7 mouse cellular contexts compared by ENCODE assay signal in genomic region chr9:83447771-83448170, GRCm38 (mm10). TPM values are rescaled to one million over a fixed set of nuclear protein-coding genes. Genes with fewer than 3 reads are reported as not detected.
DNase-seq lines count a peak whose midpoint lies in the region; ATAC-seq and TF ChIP-seq lines count a peak whose summit lies in the region.

No protein-coding gene starts in this region.

- H3K9ac ChIP-seq in embryonic facial prominence, embryonic 15.5 days, result 0 out of 2 replicates have a peak overlapping the region, but pooled peaks have one; percentile 19
- H3K9ac ChIP-seq in heart, embryonic 12.5 days, result peak overlapping the region; percentile 60
- peak overlapping the region; percentile 47; the same call in 1 of the 2 replicates for H3K9ac ChIP-seq in kidney, embryonic 14.5 days (ENCODE audit: low read depth, low read length)
- H3K9ac ChIP-seq in liver, adult 2 months (ENCODE audit: low read depth, low read length), result peak overlapping the region; percentile 23
- H3K9ac ChIP-seq in midbrain, embryonic 16.5 days (ENCODE audit: low read depth, low read length), result peak overlapping the region; percentile 80

- H3K36me3 ChIP-seq in embryonic facial prominence, embryonic 15.5 days, result no peaks in the 10 kb centered on the region
- no peaks in the 10 kb centered on the region for H3K36me3 ChIP-seq in heart, embryonic 12.5 days
- H3K36me3 ChIP-seq in kidney, embryonic 14.5 days (ENCODE audit: control insufficient read depth, insufficient read depth, low read length), result no peaks in the 10 kb centered on the region
- H3K36me3 ChIP-seq in liver, adult 2 months (ENCODE audit: control insufficient read depth, insufficient read depth, low read length), result no peaks in the 10 kb centered on the region
- H3K36me3 ChIP-seq in midbrain, embryonic 16.5 days (ENCODE audit: control insufficient read depth, insufficient read depth, low read length), result no peaks in the 10 kb centered on the region

- WGBS in embryonic facial prominence, embryonic 15.5 days, result 1% methylated on average over 22 of the region's 22 CpGs
- under 1% methylated on average over 22 of the region's 22 CpGs for WGBS in heart, embryonic 12.5 days
- WGBS in kidney, embryonic 14.5 days, result 1% methylated on average over 22 of the region's 22 CpGs
- WGBS in liver, adult 2 months, result 7% methylated on average over 22 of the region's 22 CpGs
- under 1% methylated on average over 22 of the region's 22 CpGs for WGBS in midbrain, embryonic 16.5 days

- peak overlapping the region; percentile 46 for H3K4me3 ChIP-seq in embryonic facial prominence, embryonic 15.5 days (replicated peaks)
- peak overlapping the region; percentile 43 for H3K4me3 ChIP-seq in heart, embryonic 12.5 days
- peak overlapping the region; percentile 31 for H3K4me3 ChIP-seq in kidney, embryonic 14.5 days (ENCODE audit: low read length)
- peak overlapping the region; percentile 66 for H3K4me3 ChIP-seq in liver, adult 2 months (ENCODE audit: insufficient read depth, low read depth, low read length)
- peak overlapping the region; percentile 43 for H3K4me3 ChIP-seq in midbrain, embryonic 16.5 days (ENCODE audit: low read depth, low read length)

- TF ChIP-seq CTCF in liver, adult 2 months (IDR thresholded peaks at IDR 0.05; ENCODE audit: low read depth, low read length), result no peak

- peak overlapping the region; percentile 60 for H3K4me2 ChIP-seq in embryonic facial prominence, embryonic 15.5 days (replicated peaks)
- peak overlapping the region; percentile 64 for H3K4me2 ChIP-seq in heart, embryonic 12.5 days
- peak overlapping the region; percentile 38 for H3K4me2 ChIP-seq in kidney, embryonic 14.5 days (replicated peaks; ENCODE audit: low read depth, low read length)
- H3K4me2 ChIP-seq in midbrain, embryonic 16.5 days (ENCODE audit: low read length), result peak overlapping the region; percentile 78

- H3K9me3 ChIP-seq in embryonic facial prominence, embryonic 15.5 days (replicated peaks), result no peaks in the 10 kb centered on the region
- H3K9me3 ChIP-seq in heart, embryonic 12.5 days (replicated peaks), result no peaks in the 10 kb centered on the region
- no peaks in the 10 kb centered on the region for H3K9me3 ChIP-seq in kidney, embryonic 14.5 days (ENCODE audit: control insufficient read depth, low read length)
- no peaks in the 10 kb centered on the region for H3K9me3 ChIP-seq in midbrain, embryonic 16.5 days (replicated peaks; ENCODE audit: control insufficient read depth, low read length, poor library complexity, severe bottlenecking)

- peak; percentile 86 for DNase-seq in brain, adult 2 months (ENCODE audit: low read depth, low spot score)
- DNase-seq in liver, adult 2 months (ENCODE audit: extremely low read depth, low read depth, low spot score), result no peak
- peak; percentile 21 to 61 for DNase-seq in spleen, postnatal 10 days (ENCODE audit: low spot score in 2 of 2)

- no peaks in the 10 kb centered on the region for H3K27me3 ChIP-seq in embryonic facial prominence, embryonic 15.5 days
- no peaks in the 10 kb centered on the region for H3K27me3 ChIP-seq in heart, embryonic 12.5 days (replicated peaks)
- no peaks in the 10 kb centered on the region for H3K27me3 ChIP-seq in kidney, embryonic 14.5 days (ENCODE audit: control insufficient read depth, insufficient read depth, low read length)
- H3K27me3 ChIP-seq in liver, adult 2 months (ENCODE audit: control insufficient read depth, insufficient read depth, low read length), result no peaks in the 10 kb centered on the region
- no peaks in the 10 kb centered on the region for H3K27me3 ChIP-seq in midbrain, embryonic 16.5 days (ENCODE audit: control insufficient read depth, insufficient read depth, low read depth, low read length)

- TF ChIP-seq POLR2A in liver, adult 2 months (IDR thresholded peaks at IDR 0.05; ENCODE audit: extremely low read depth, insufficient read depth, low read length), result no peak

- no peaks in the 10 kb centered on the region for H3K79me2 ChIP-seq in liver, adult 2 months (ENCODE audit: control insufficient read depth, insufficient read depth, low read length)

- H3K27ac ChIP-seq in embryonic facial prominence, embryonic 15.5 days (replicated peaks), result no peak overlapping the region
- H3K27ac ChIP-seq in heart, embryonic 12.5 days (ENCODE audit: poor library complexity, severe bottlenecking), result peak overlapping the region; percentile 78
- H3K27ac ChIP-seq in kidney, embryonic 14.5 days (ENCODE audit: low read depth, low read length), result no peak overlapping the region
- no peak overlapping the region for H3K27ac ChIP-seq in liver, adult 2 months (replicated peaks; ENCODE audit: insufficient read depth, low read depth, low read length)
- H3K27ac ChIP-seq in midbrain, embryonic 16.5 days (ENCODE audit: low read length), result peak overlapping the region; percentile 82

- peak; percentile 41; the same call in 1 of the 2 replicates for ATAC-seq in embryonic facial prominence, embryonic 15.5 days (ENCODE audit: insufficient number of reproducible peaks, low FRiP score, low TSS enrichment, low read depth)
- ATAC-seq in heart, embryonic 12.5 days (ENCODE audit: insufficient number of reproducible peaks, low FRiP score), result peak; percentile 84
- peak; percentile 88 for ATAC-seq in kidney, embryonic 14.5 days (ENCODE audit: low FRiP score, low TSS enrichment)
- ATAC-seq in midbrain, embryonic 16.5 days, result peak; percentile 90

- 0 out of 2 replicates have a peak, but pooled peaks cover 6% of the 10 kb centered on the region for H3K4me1 ChIP-seq in embryonic facial prominence, embryonic 15.5 days
- 0 out of 2 replicates have a peak, but pooled peaks cover 4% of the 10 kb centered on the region for H3K4me1 ChIP-seq in heart, embryonic 12.5 days (replicated peaks)
- H3K4me1 ChIP-seq in kidney, embryonic 14.5 days (ENCODE audit: control insufficient read depth, insufficient read depth, low read length), result no peaks in the 10 kb centered on the region
- no peaks in the 10 kb centered on the region for H3K4me1 ChIP-seq in liver, adult 2 months (ENCODE audit: control insufficient read depth, insufficient read depth, low read length)
- peaks cover 13% of the 10 kb centered on the region for H3K4me1 ChIP-seq in midbrain, embryonic 16.5 days (ENCODE audit: control insufficient read depth, insufficient read depth, low read length)

RNA-seq across cellular contexts. Expression of gene Lca5, which starts 6.8 kb away (rescaled TPM):
- polyA plus RNA-seq in embryonic facial prominence, embryonic 15.5 days (2015; fragmentation: Nextera tagmentation; extraction: Ambion mirVana), result 13.6 and 16.7 TPM in 2 replicates
- polyA plus RNA-seq in heart, embryonic 12.5 days (2016; fragmentation: Nextera tagmentation; extraction: Ambion mirVana), result 14.5 and 15.8 TPM in 2 replicates
- 23.6 and 27.0 TPM in 2 replicates for polyA plus RNA-seq in kidney, embryonic 14.5 days (2014; fragmentation: Nextera tagmentation; extraction: Ambion mirVana)
- total RNA-seq in liver, adult 2 months (2014; rRNA removed), result 0.13 and 0.18 TPM in 2 replicates
- polyA plus RNA-seq in liver, adult 2 months (2012; rRNA removed), result 0.02 and 0.06 TPM in 2 replicates
- polyA plus RNA-seq in midbrain, embryonic 16.5 days (2015; fragmentation: Nextera tagmentation; extraction: Ambion mirVana), result 14.2 and 19.8 TPM in 2 replicates

Comparison
In these comparisons a context has a peak if more than half of its experiments do, and no peak if none do; other contexts are left out.
1. H3K27ac ChIP-seq: peak in heart, embryonic 12.5 days (single experiment) and midbrain, embryonic 16.5 days (single experiment); none in embryonic facial prominence, embryonic 15.5 days (single experiment), kidney, embryonic 14.5 days (single experiment) and liver, adult 2 months (single experiment).
2. H3K9ac ChIP-seq: peak in every context shown above with its lines; median percentile 80 in midbrain, embryonic 16.5 days; 60 in heart, embryonic 12.5 days; 47 in kidney, embryonic 14.5 days; 23 in liver, adult 2 months; 19 in embryonic facial prominence, embryonic 15.5 days.
3. RNA of gene Lca5, which starts 6.8 kb away (polyA plus RNA-seq): 23.6 to 27.0 TPM in kidney, embryonic 14.5 days, 14.5 to 15.8 TPM in heart, embryonic 12.5 days, 14.2 to 19.8 TPM in midbrain, embryonic 16.5 days and 13.6 to 16.7 TPM in embryonic facial prominence, embryonic 15.5 days; 0.02 to 0.06 TPM in liver, adult 2 months; every median in the first group is over 10 times any median in the second.
4. Peak in every context shown above with its lines, with median percentiles within 50 percentile points of each other: ATAC-seq, H3K4me2 ChIP-seq and H3K4me3 ChIP-seq.